Mouse (Mus musculus) stomach, postnatal 0 days (tissue): ENCODE measurements at regions not wholly inside any gene's neighbourhood (a gene's known extent, or its start where the extent isn't known, plus 50 kb on each side); places are given as distances from the start of the nearest gene placed in this dataset.

ENCODE experiments used
- CTCF ChIP-seq: IDR thresholded peaks from 2 replicates; pipeline ENCODE4 v1.5.1; 2016; ENCODE audit warnings: antibody characterized with exemption, low read depth, mild to moderate bottlenecking, moderate library complexity
- EP300 ChIP-seq: optimal IDR thresholded peaks from 2 replicates; pipeline ENCODE3; 2016; ENCODE audit warnings: antibody characterized with exemption

DNA sequence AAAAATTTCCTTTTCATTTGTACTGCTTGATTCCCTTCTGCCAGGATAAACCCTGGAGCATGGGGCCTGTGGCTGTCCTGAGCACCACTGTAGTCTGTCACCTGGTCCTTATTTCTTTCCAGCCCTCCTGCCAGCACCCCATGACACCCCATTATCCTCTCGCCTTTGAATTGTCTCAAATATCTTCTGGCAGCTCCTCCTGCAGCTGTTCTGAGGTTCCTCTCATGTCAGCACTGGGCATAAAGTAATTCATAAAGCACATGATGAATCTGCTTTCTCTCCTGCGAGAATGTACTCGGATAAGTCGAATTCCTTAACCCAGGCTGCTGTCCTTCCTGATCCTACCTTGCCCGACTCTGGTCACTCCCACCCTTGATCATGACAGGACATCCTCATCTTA lies 195.1 kb downstream of the Sec61b start:
- TF ChIP-seq EP300 (no peak), CTCF (no peak)
